Mouse (Mus musculus) neural tube, embryonic 15.5 days (tissue): ENCODE measurements around the gene Slc16a5. TPM values are rescaled to one million over a fixed set of nuclear protein-coding genes. Genes with fewer than 3 reads are reported as not detected.
"Not testable (repeated sequence)": the region's sequence is repeated elsewhere in the genome, so short reads cannot be mapped to it uniquely, and the experiment has no call there.

Experiments
- ATAC-seq: fragments of 200-750 bp; cut with Nextera tagmentation; 2 replicates; pipeline ENCODE4 v1.8.0; 2017; ENCODE audit warnings: mild to moderate bottlenecking, moderate TSS enrichment, moderate library complexity; ENCODE audit not compliant: low FRiP score
- H3K27ac ChIP-seq: fragments of 300-500 bp; sonication (generic); replicated peaks from 2 replicates; pipeline ENCODE4 v1.5.1; 2015; ENCODE audit warnings: mild to moderate bottlenecking, inconsistent platforms
- H3K27me3 ChIP-seq: fragments of 300-500 bp; sonication (generic); replicated peaks from 2 replicates; pipeline ENCODE4 v1.6.1; 2015; ENCODE audit warnings: inconsistent platforms
- H3K36me3 ChIP-seq: fragments of 300-500 bp; sonication (generic); 2 replicates; pipeline ENCODE4 v1.6.1; 2015; ENCODE audit warnings: inconsistent platforms
- H3K4me1 ChIP-seq: fragments of 300-500 bp; sonication (generic); 2 replicates; pipeline ENCODE4 v1.6.1; 2015; ENCODE audit warnings: inconsistent platforms
- H3K4me2 ChIP-seq: fragments of 300-500 bp; sonication (generic); 2 replicates; pipeline ENCODE4 v1.6.1; 2015; ENCODE audit warnings: inconsistent platforms, mild to moderate bottlenecking, moderate library complexity
- H3K4me3 ChIP-seq: fragments of 300-500 bp; sonication (generic); replicated peaks from 2 replicates; pipeline ENCODE4 v1.5.1; 2015; ENCODE audit warnings: mild to moderate bottlenecking, inconsistent platforms
- H3K9ac ChIP-seq: fragments of 300-500 bp; sonication (generic); replicated peaks from 2 replicates; pipeline ENCODE4 v1.6.1; 2015; ENCODE audit warnings: mild to moderate bottlenecking, inconsistent platforms
- H3K9me3 ChIP-seq: fragments of 300-500 bp; sonication (generic); replicated peaks from 2 replicates; pipeline ENCODE4 v1.6.1; 2016; ENCODE audit warnings: inconsistent platforms
- WGBS: fragments of 180-500 bp; shearing (Covaris S2); methylation state at CpG from one replicate; pipeline ENCODE4 v1.1.7; 2015; ENCODE audit warnings: mixed read lengths; 5-methylcytosine and 5-hydroxymethylcytosine counted together
- polyA plus RNA-seq: library from polyadenylated mRNA; unstranded; fragments of >200 nt; fragmentation: Nextera tagmentation; extraction: Ambion mirVana; gene quantifications from 2 replicates; pipeline ENCODE4 v1.2.1, GENCODE M21; 2015

Gene Slc16a5
- polyA plus RNA-seq, 1 experiment from 2014 or later, result 0.44 TPM

- no peak overlapping the region for H3K4me2 ChIP-seq
- no peak overlapping the region for H3K27ac ChIP-seq
- H3K36me3 ChIP-seq, result no peaks in the 10 kb centered on the region
- H3K9me3 ChIP-seq, result no peaks in the 10 kb centered on the region
- no peaks in the 10 kb centered on the region for H3K4me1 ChIP-seq
- H3K27me3 ChIP-seq, result no peaks in the 10 kb centered on the region
- no peak for ATAC-seq
- no peak overlapping the region for H3K4me3 ChIP-seq
- no peak overlapping the region for H3K9ac ChIP-seq
- WGBS, result 68% methylated on average over 7 of the region's 7 CpGs
Observed at GRCm38 (mm10) chr11:115448998-115449397, 13.3 kb upstream of the Slc16a5 start.

- H3K36me3 ChIP-seq, result no peaks in the 10 kb centered on the region
- H3K4me3 ChIP-seq, result no peak overlapping the region
- H3K27me3 ChIP-seq, result no peaks in the 10 kb centered on the region
- no peak overlapping the region for H3K9ac ChIP-seq
- H3K4me1 ChIP-seq, result no peaks in the 10 kb centered on the region
- H3K27ac ChIP-seq, result no peak overlapping the region
- ATAC-seq, result no peak
- H3K4me2 ChIP-seq, result no peak overlapping the region
- no peaks in the 10 kb centered on the region for H3K9me3 ChIP-seq
- 85% methylated on average over 7 of the region's 7 CpGs for WGBS
Observed at GRCm38 (mm10) chr11:115450176-115450575, 12.1 kb upstream of the Slc16a5 start.

GRCm38 (mm10) chr11:115451781-115452241 lies 10.5 kb upstream of the Slc16a5 start:
- H3K4me2 ChIP-seq, result no peak overlapping the region
- H3K36me3 ChIP-seq, result no peaks in the 10 kb centered on the region
- ATAC-seq, result no peak
- WGBS, result 88% methylated on average over 8 of the region's 8 CpGs
- no peaks in the 10 kb centered on the region for H3K4me1 ChIP-seq
- no peak overlapping the region for H3K4me3 ChIP-seq
- H3K27me3 ChIP-seq, result no peaks in the 10 kb centered on the region
- H3K9me3 ChIP-seq, result no peaks in the 10 kb centered on the region
- no peak overlapping the region for H3K27ac ChIP-seq
- no peak overlapping the region for H3K9ac ChIP-seq

- Histone ChIP-seq H3K4me2 (no peak overlapping the region), H3K4me1 (no peaks in the 10 kb centered on the region), H3K4me3 (no peak overlapping the region), H3K9me3 (no peaks in the 10 kb centered on the region), H3K27ac (no peak overlapping the region), H3K9ac (no peak overlapping the region), H3K27me3 (no peaks in the 10 kb centered on the region), H3K36me3 (no peaks in the 10 kb centered on the region)
- WGBS, result 80% methylated on average over 7 of the region's 7 CpGs
- ATAC-seq, result no peak
Observed at GRCm38 (mm10) chr11:115452281-115452860, 9.9 kb upstream of the Slc16a5 start.

GRCm38 (mm10) chr11:115453306-115453705 lies 9.0 kb upstream of the Slc16a5 start:
- 81% methylated on average over 4 of the region's 4 CpGs for WGBS
- Histone ChIP-seq H3K4me3 (no peak overlapping the region), H3K9me3 (no peaks in the 10 kb centered on the region), H3K27ac (no peak overlapping the region), H3K9ac (no peak overlapping the region), H3K4me2 (no peak overlapping the region), H3K36me3 (no peaks in the 10 kb centered on the region), H3K4me1 (no peaks in the 10 kb centered on the region), H3K27me3 (no peaks in the 10 kb centered on the region)
- no peak for ATAC-seq

GRCm38 (mm10) chr11:115454822-115455221 lies 7.5 kb upstream of the Slc16a5 start:
- not testable (repeated sequence) for H3K27me3 ChIP-seq, H3K4me3 ChIP-seq, H3K36me3 ChIP-seq, H3K4me2 ChIP-seq, H3K27ac ChIP-seq, H3K9ac ChIP-seq, H3K9me3 ChIP-seq, H3K4me1 ChIP-seq, ATAC-seq
- 90% methylated on average over 6 of the region's 6 CpGs for WGBS

GRCm38 (mm10) chr11:115455619-115456018 lies 6.7 kb upstream of the Slc16a5 start:
- H3K27me3 ChIP-seq, result no peaks in the 10 kb centered on the region
- H3K4me1 ChIP-seq, result no peaks in the 10 kb centered on the region
- H3K9ac ChIP-seq, result no peak overlapping the region
- H3K36me3 ChIP-seq, result no peaks in the 10 kb centered on the region
- no peak overlapping the region for H3K4me3 ChIP-seq
- H3K4me2 ChIP-seq, result no peak overlapping the region
- WGBS, result 91% methylated on average over 15 of the region's 15 CpGs
- H3K27ac ChIP-seq, result no peak overlapping the region
- H3K9me3 ChIP-seq, result no peaks in the 10 kb centered on the region
- no peak for ATAC-seq

GRCm38 (mm10) chr11:115456182-115456581 lies 6.1 kb upstream of the Slc16a5 start:
- Histone ChIP-seq H3K27me3 (no peaks in the 10 kb centered on the region), H3K4me3 (no peak overlapping the region), H3K27ac (no peak overlapping the region), H3K9ac (no peak overlapping the region), H3K4me2 (no peak overlapping the region), H3K9me3 (no peaks in the 10 kb centered on the region), H3K36me3 (no peaks in the 10 kb centered on the region), H3K4me1 (no peaks in the 10 kb centered on the region)
- 94% methylated on average over 5 of the region's 5 CpGs for WGBS
- ATAC-seq, result no peak

- H3K4me2 ChIP-seq, result no peak overlapping the region
- no peak for ATAC-seq
- no peaks in the 10 kb centered on the region for H3K4me1 ChIP-seq
- no peaks in the 10 kb centered on the region for H3K27me3 ChIP-seq
- 47% methylated on average over 6 of the region's 6 CpGs for WGBS
- H3K27ac ChIP-seq, result no peak overlapping the region
- no peak overlapping the region for H3K4me3 ChIP-seq
- H3K9me3 ChIP-seq, result no peaks in the 10 kb centered on the region
- no peak overlapping the region for H3K9ac ChIP-seq
- no peaks in the 10 kb centered on the region for H3K36me3 ChIP-seq
Observed at GRCm38 (mm10) chr11:115457405-115457804, 4.9 kb upstream of the Slc16a5 start.

GRCm38 (mm10) chr11:115460976-115461375 lies 1.3 kb upstream of the Slc16a5 start:
- H3K36me3 ChIP-seq, result no peaks in the 10 kb centered on the region
- no peak overlapping the region for H3K4me3 ChIP-seq
- no peak overlapping the region for H3K9ac ChIP-seq
- ATAC-seq, result no peak
- no peak overlapping the region for H3K27ac ChIP-seq
- H3K4me1 ChIP-seq, result no peaks in the 10 kb centered on the region
- H3K9me3 ChIP-seq, result no peaks in the 10 kb centered on the region
- H3K4me2 ChIP-seq, result no peak overlapping the region
- no peaks in the 10 kb centered on the region for H3K27me3 ChIP-seq
- WGBS, result 26% methylated on average over 8 of the region's 8 CpGs

GRCm38 (mm10) chr11:115461846-115462242 lies 430 bp upstream of the Slc16a5 start:
- no peak for ATAC-seq
- no peak overlapping the region for H3K4me2 ChIP-seq
- 84% methylated on average over 5 of the region's 5 CpGs for WGBS

GRCm38 (mm10) chr11:115463397-115463796 lies 1.1 kb downstream of the Slc16a5 start:
- Histone ChIP-seq H3K36me3 (no peaks in the 10 kb centered on the region), H3K27ac (no peak overlapping the region), H3K9ac (no peak overlapping the region), H3K4me3 (no peak overlapping the region), H3K27me3 (no peaks in the 10 kb centered on the region), H3K9me3 (no peaks in the 10 kb centered on the region), H3K4me2 (no peak overlapping the region), H3K4me1 (0 out of 2 replicates have a peak, but pooled peaks cover 3% of the 10 kb centered on the region)
- ATAC-seq, result no peak
- WGBS, result 78% methylated on average over 11 of the region's 11 CpGs

More at GRCm38 (mm10) chr11:115461846-115462242, 430 bp upstream of the Slc16a5 start:
- Histone ChIP-seq H3K27me3 (no peaks in the 10 kb centered on the region), H3K4me1 (no peaks in the 10 kb centered on the region), H3K4me3 (no peak overlapping the region), H3K9me3 (no peaks in the 10 kb centered on the region), H3K9ac (no peak overlapping the region), H3K27ac (no peak overlapping the region), H3K36me3 (no peaks in the 10 kb centered on the region)
